Mouse (Mus musculus) thymus, adult 2 months (tissue): Measurements from ENCODE around the gene Urad. TPM values are rescaled to one million over a fixed set of nuclear protein-coding genes. Genes with fewer than 3 reads are reported as not detected.
A peak's percentile ranks its signal among the peaks of the same experiment; 100 is the strongest.

Experiments
- DNase-seq: peaks from one replicate; pipeline ENCODE4 v3.0.0; 2021
- H3K27ac ChIP-seq: fragments of 200-500 bp; 2 replicates; pipeline ENCODE4 v1.5.1; 2012; ENCODE audit warnings: low read length, control low read depth; ENCODE audit not compliant: control insufficient read depth, insufficient read depth
- H3K27me3 ChIP-seq: fragments of 200-500 bp; 2 replicates; pipeline ENCODE4 v1.6.1; 2012; ENCODE audit warnings: mild to moderate bottlenecking, low read length, moderate library complexity, mixed read lengths; ENCODE audit not compliant: control insufficient read depth, insufficient read depth
- H3K36me3 ChIP-seq: fragments of 200-500 bp; 2 replicates; pipeline ENCODE4 v1.6.1; 2012; ENCODE audit warnings: mild to moderate bottlenecking, low read length, moderate library complexity; ENCODE audit not compliant: control insufficient read depth, insufficient read depth
- H3K4me1 ChIP-seq: fragments of 200-500 bp; replicated peaks from 2 replicates; pipeline ENCODE4 v1.6.1; 2012; ENCODE audit warnings: low read length; ENCODE audit not compliant: control insufficient read depth, insufficient read depth
- H3K4me3 ChIP-seq: fragments of 200-500 bp; 2 replicates; pipeline ENCODE4 v1.5.1; 2012; ENCODE audit warnings: mild to moderate bottlenecking, low read length, control low read depth, moderate library complexity; ENCODE audit not compliant: control insufficient read depth, insufficient read depth
- CTCF ChIP-seq: fragments of 200-500 bp; IDR thresholded peaks from 2 replicates; pipeline ENCODE4 v1.5.1; 2012; ENCODE audit warnings: mild to moderate bottlenecking, control low read depth, low read length, moderate library complexity, borderline replicate concordance; ENCODE audit not compliant: control insufficient read depth, poor library complexity, insufficient read depth; ENCODE audit errors: extremely low read depth
- POLR2A ChIP-seq: fragments of 200-500 bp; IDR thresholded peaks from 2 replicates; pipeline ENCODE4 v1.6.1; 2012; ENCODE audit warnings: mild to moderate bottlenecking, low read length, control low read depth, moderate library complexity; ENCODE audit not compliant: control insufficient read depth, poor library complexity, insufficient read depth; ENCODE audit errors: extremely low read depth
- WGBS: fragments of 180-500 bp; shearing (Covaris S2); methylation state at CpG from one replicate; pipeline ENCODE4 v1.1.7; 2018; 5-methylcytosine and 5-hydroxymethylcytosine counted together
- polyA plus RNA-seq: library from polyadenylated mRNA; depleted of rRNA; stranded (reverse); fragments of >200 nt; gene quantifications from 2 replicates; pipeline ENCODE4 v1.2.3, GENCODE M21; 2012

Urad gene
- polyA plus RNA-seq, 1 experiment, result 0.15 TPM

DNA sequence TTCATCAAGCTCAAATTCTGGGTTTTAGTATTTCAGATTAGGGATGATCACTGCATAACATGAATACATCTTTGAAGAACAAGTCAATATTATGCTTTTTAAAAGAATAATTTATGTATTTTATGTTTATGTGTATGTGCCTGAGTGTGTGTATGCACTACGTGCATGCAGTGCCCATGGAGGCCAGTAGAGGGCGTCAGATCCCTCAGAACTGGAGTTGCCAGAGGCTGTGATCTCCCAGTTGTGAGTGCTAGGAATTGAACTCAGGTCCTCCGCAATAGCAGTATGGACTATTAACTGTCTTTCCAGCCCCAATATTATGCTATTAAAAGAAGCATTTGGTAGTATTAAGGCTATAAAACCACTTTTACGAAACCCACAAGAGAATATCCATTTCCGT, 5.4 kb upstream of the Urad start:
- Histone ChIP-seq H3K36me3 (no peaks in the 10 kb centered on the region), H3K4me1 (peaks cover 5% of the 10 kb centered on the region), H3K4me3 (no peak overlapping the region), H3K27me3 (no peaks in the 10 kb centered on the region), H3K27ac (no peak overlapping the region)
- 93% methylated on average over 5 of the region's 5 CpGs for WGBS
- no peak for DNase-seq
- TF ChIP-seq POLR2A (no peak), CTCF (no peak)

- no peak for TF ChIP-seq CTCF
- TF ChIP-seq POLR2A, result no peak
- no peak overlapping the region for H3K27ac ChIP-seq
- no peak for DNase-seq
- peaks cover 7% of the 10 kb centered on the region for H3K4me1 ChIP-seq
- no peak overlapping the region for H3K4me3 ChIP-seq
- no peaks in the 10 kb centered on the region; the same call in 1 of the 2 replicates for H3K27me3 ChIP-seq
- no peaks in the 10 kb centered on the region for H3K36me3 ChIP-seq
- 88% methylated on average over 11 of the region's 11 CpGs for WGBS
Measured at GRCm38 (mm10) chr5:147325931-147326330, 3.7 kb upstream of the Urad start.

DNA sequence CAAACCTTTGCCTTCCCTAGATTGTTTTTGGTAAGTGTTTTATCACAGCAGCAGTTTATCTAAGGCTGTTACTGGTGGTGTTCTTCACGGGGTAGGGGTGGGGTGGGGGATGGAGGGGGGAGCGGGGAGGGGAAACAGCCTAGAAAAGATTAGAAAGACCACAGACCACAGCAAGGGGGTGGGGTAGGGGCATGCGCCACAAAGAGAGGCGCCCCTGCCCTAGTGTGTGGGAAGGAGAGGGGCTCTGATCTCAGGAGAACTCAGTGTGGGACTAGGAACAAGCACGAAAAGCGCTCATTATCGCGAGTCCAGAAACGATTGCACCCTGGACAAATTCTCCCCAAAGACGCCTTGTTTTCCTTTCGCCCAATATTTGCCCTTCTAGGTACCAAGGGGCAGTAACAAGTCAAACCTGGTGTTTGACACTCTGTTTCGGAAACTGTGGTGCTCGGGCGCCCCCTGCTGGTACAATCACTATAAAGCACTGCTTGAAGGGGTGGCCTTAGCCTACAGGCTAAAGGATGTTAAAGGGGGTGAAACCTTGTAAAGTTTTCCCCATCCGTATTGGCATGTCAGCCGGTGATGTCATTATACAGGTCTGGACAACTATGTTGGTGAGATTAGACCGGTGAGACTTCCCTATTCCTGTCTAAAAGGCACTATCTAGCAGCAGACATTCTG, 1.1 kb upstream of the Urad start:
- H3K27ac ChIP-seq, result no peak overlapping the region
- TF ChIP-seq POLR2A (no peak), CTCF (peak; percentile 42; the same call in 1 of the 2 replicates)
- H3K4me3 ChIP-seq, result 0 out of 2 replicates have a peak overlapping the region, but pooled peaks have one; percentile 9
- no peaks in the 10 kb centered on the region for H3K36me3 ChIP-seq
- H3K27me3 ChIP-seq, result peaks cover 3% of the 10 kb centered on the region; the same call in 1 of the 2 replicates
- peaks cover 7% of the 10 kb centered on the region for H3K4me1 ChIP-seq
- peak; percentile 86 for DNase-seq
- WGBS, result 4% methylated on average over 17 of the region's 17 CpGs

DNA sequence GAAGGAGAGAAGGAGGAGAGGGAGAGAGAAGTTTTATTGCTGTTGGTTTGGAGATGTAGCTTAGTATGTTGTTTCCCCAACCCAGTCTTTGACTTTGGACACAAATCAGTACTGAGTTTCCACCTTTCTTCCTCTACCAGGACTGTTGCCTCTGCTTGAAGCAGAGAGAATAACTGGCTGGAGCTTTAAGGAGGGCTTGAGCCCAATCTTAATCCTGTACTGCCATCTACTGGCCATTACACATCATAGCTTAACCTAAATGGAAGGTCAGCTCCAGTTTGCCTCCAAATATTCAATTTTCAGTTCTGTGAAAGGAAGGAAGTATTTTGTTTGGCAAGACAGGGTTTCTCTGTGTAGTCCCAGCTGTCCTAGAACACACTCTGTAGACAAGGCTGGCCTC, 2.6 kb downstream of the Urad start:
- Histone ChIP-seq H3K4me1 (peaks cover 17% of the 10 kb centered on the region), H3K4me3 (no peak overlapping the region), H3K27ac (no peak overlapping the region), H3K36me3 (no peaks in the 10 kb centered on the region), H3K27me3 (peaks cover 18% of the 10 kb centered on the region)
- TF ChIP-seq CTCF, result no peak
- TF ChIP-seq POLR2A, result no peak
- no peak for DNase-seq

GRCm38 (mm10) chr5:147317991-147318390, 4.2 kb downstream of the Urad start:
- WGBS, result 41% methylated on average over 7 of the region's 7 CpGs
- H3K36me3 ChIP-seq, result no peaks in the 10 kb centered on the region
- no peak overlapping the region for H3K27ac ChIP-seq
- no peak for DNase-seq
- no peak overlapping the region for H3K4me3 ChIP-seq
- TF ChIP-seq CTCF (no peak), POLR2A (no peak)
- H3K27me3 ChIP-seq, result peaks cover 28% of the 10 kb centered on the region
- H3K4me1 ChIP-seq, result peaks cover 15% of the 10 kb centered on the region

- Histone ChIP-seq H3K27me3 (peaks cover 31% of the 10 kb centered on the region), H3K4me3 (no peak overlapping the region), H3K4me1 (peaks cover 10% of the 10 kb centered on the region; the same call in 1 of the 2 replicates), H3K27ac (no peak overlapping the region), H3K36me3 (no peaks in the 10 kb centered on the region)
- no peak for DNase-seq
- TF ChIP-seq CTCF (no peak), POLR2A (no peak)
- WGBS, result 21% methylated on average over 7 of the region's 7 CpGs
Measured at GRCm38 (mm10) chr5:147317321-147317720, 4.9 kb downstream of the Urad start.

GRCm38 (mm10) chr5:147315432-147316075, 6.7 kb downstream of the Urad start:
- H3K4me3 ChIP-seq, result no peak overlapping the region
- TF ChIP-seq CTCF, result no peak
- no peak for TF ChIP-seq POLR2A
- H3K27ac ChIP-seq, result no peak overlapping the region
- DNase-seq, result no peak
- no peaks in the 10 kb centered on the region for H3K36me3 ChIP-seq
- H3K27me3 ChIP-seq, result peaks cover 41% of the 10 kb centered on the region
- WGBS, result 9% methylated on average over 25 of the region's 25 CpGs
- 0 out of 2 replicates have a peak, but pooled peaks cover 10% of the 10 kb centered on the region for H3K4me1 ChIP-seq
